Mouse (Mus musculus) cerebellum, postnatal 10 days (tissue): ENCODE data around the gene Cdc42bpg.

Experiments
- DNase-seq, 2 experiments: peaks; one replicate each; pipeline ENCODE4 v3.0.0; 2021; ENCODE audit warnings: mixed read lengths in 2 of 2

Cdc42bpg gene

GRCm38 (mm10) chr19:6333761-6334595 lies 27.7 kb downstream of the Cdc42bpg start:
- DNase-seq = no peak

GRCm38 (mm10) chr19:6334673-6335457 lies 28.6 kb downstream of the Cdc42bpg start, which contains the start of gene Men1:
TSS of gene Men1 (plus strand) at chr19:6334979.
- DNase-seq = peak; percentile 94 to 97

GRCm38 (mm10) chr19:6335458-6335827 lies 29.2 kb downstream of the Cdc42bpg start:
- peak; percentile 48 to 62 for DNase-seq

GRCm38 (mm10) chr19:6336920-6337319 lies 30.7 kb downstream of the Cdc42bpg start:
- no peak for DNase-seq

GRCm38 (mm10) chr19:6338171-6338570 lies 31.9 kb downstream of the Cdc42bpg start:
- DNase-seq = no peak

- no peak for DNase-seq
These were observed 32.5 kb downstream of the Cdc42bpg start for GRCm38 (mm10) chr19:6338716-6339115.

- no peak for DNase-seq
These were observed 32.9 kb downstream of the Cdc42bpg start for GRCm38 (mm10) chr19:6339191-6339590.

- no peak for DNase-seq
These were observed 33.7 kb downstream of the Cdc42bpg start for GRCm38 (mm10) chr19:6339890-6340504.

GRCm38 (mm10) chr19:6340524-6341452 lies 34.5 kb downstream of the Cdc42bpg start, which contains the start of gene Map4k2:
TSS of gene Map4k2 (plus strand) at chr19:6341135.
- peak; percentile 85 to 91 for DNase-seq

GRCm38 (mm10) chr19:6341453-6342077 lies 35.3 kb downstream of the Cdc42bpg start:
- DNase-seq = no peak

GRCm38 (mm10) chr19:6342276-6342933 lies 36.1 kb downstream of the Cdc42bpg start:
- DNase-seq = no peak

- no peak for DNase-seq
These were observed 37.0 kb downstream of the Cdc42bpg start for GRCm38 (mm10) chr19:6343066-6343925.

- DNase-seq = peak; percentile 61 to 70
These were observed 37.7 kb downstream of the Cdc42bpg start for GRCm38 (mm10) chr19:6343996-6344395.

- DNase-seq = no peak
These were observed 39.8 kb downstream of the Cdc42bpg start for GRCm38 (mm10) chr19:6346023-6346422.

- DNase-seq = no peak
These were observed 40.4 kb downstream of the Cdc42bpg start for GRCm38 (mm10) chr19:6346661-6347060.

GRCm38 (mm10) chr19:6347615-6348014 lies 41.4 kb downstream of the Cdc42bpg start:
- DNase-seq = no peak

- DNase-seq = no peak
These were observed 42.5 kb downstream of the Cdc42bpg start for GRCm38 (mm10) chr19:6348717-6349116.

GRCm38 (mm10) chr19:6349215-6349983 lies 43.1 kb downstream of the Cdc42bpg start:
- DNase-seq = no peak

- DNase-seq = peak; percentile 34 to 49
These were observed 45.3 kb downstream of the Cdc42bpg start for GRCm38 (mm10) chr19:6351431-6352106.
